Mouse (Mus musculus): ENCODE data around the gene Prf1.

Gene Prf1

GRCm38 (mm10) chr10:61340247-61340646, 42.6 kb downstream of the Prf1 start:
- no peak for DNase-seq (ENCODE audit: low spot score)

GRCm38 (mm10) chr10:61341045-61341444, 43.4 kb downstream of the Prf1 start:
- no peak for DNase-seq (ENCODE audit: low spot score)

GRCm38 (mm10) chr10:61341557-61341956, 43.9 kb downstream of the Prf1 start:
- DNase-seq (ENCODE audit: low spot score), result peak; percentile 70

DNA sequence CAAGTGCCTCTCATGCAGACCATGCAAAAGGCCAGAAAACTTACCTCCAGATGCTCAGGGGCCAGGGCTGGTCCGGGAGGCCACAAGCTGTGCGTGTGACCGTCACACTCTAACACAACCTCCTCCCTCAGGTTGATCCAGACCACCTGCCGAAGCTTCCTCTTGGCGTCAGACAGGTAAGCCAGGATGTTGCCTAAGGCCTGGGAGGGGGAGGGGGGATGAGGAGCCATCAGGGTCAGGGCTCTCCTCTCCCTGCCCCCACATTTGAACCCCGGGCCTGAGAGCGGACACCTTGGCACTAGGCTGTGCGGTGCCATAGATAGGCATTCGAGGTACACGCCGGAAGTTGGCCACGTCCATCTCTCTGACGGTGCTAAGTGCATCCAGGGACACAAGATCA, 45.1 kb downstream of the Prf1 start:
- DNase-seq (ENCODE audit: low spot score), result no peak

- DNase-seq (ENCODE audit: low spot score), result peak; percentile 59
These were observed 46.3 kb downstream of the Prf1 start for GRCm38 (mm10) chr10:61343950-61344349.

- DNase-seq (ENCODE audit: low spot score), result no peak
These were observed 47.5 kb downstream of the Prf1 start for GRCm38 (mm10) chr10:61345179-61345578.

GRCm38 (mm10) chr10:61346374-61346773, 48.7 kb downstream of the Prf1 start:
- no peak for DNase-seq (ENCODE audit: low spot score)

- no peak for DNase-seq (ENCODE audit: low spot score)
These were observed 53.6 kb downstream of the Prf1 start for GRCm38 (mm10) chr10:61351216-61351615.

Measured in ovary, postnatal 36 days (tissue).